Mouse (Mus musculus): Measurements from ENCODE around the gene Urah.

Gene Urah

GRCm38 (mm10) chr7:140877364-140877763 lies 42.5 kb downstream of the Urah start:
- DNase-seq, result peak; percentile 37 to 41

- no peak for DNase-seq
Observed at GRCm38 (mm10) chr7:140879355-140879754, 44.5 kb downstream of the Urah start.

GRCm38 (mm10) chr7:140880419-140880818 lies 45.6 kb downstream of the Urah start:
- DNase-seq, result no peak

GRCm38 (mm10) chr7:140880865-140881515 lies 46.2 kb downstream of the Urah start:
- DNase-seq, result no peak

GRCm38 (mm10) chr7:140881696-140882468 lies 47.1 kb downstream of the Urah start, which contains the start of the genes Psmd13 and Sirt3:
Psmd13 (plus strand) TSS chr7:140881968.
Sirt3 (minus strand) TSS chr7:140882309.
- DNase-seq, result peak; percentile 93 to 95

GRCm38 (mm10) chr7:140882469-140882803 lies 47.6 kb downstream of the Urah start:
- DNase-seq, result no peak
